In genomic region chr19:8569453-8569863, GRCm38 (mm10) we compare ENCODE assay signal across 8 mouse cellular contexts. TPM values are rescaled to one million over a fixed set of nuclear protein-coding genes. Genes with fewer than 3 reads are reported as not detected.
DNase-seq lines count a peak whose midpoint lies in the region; ATAC-seq lines count a peak whose summit lies in the region.

No protein-coding gene starts in this region.

- H3K27me3 ChIP-seq in heart, embryonic 15.5 days = no peaks in the 10 kb centered on the region
- H3K27me3 ChIP-seq in midbrain, embryonic 13.5 days = no peaks in the 10 kb centered on the region

- 7% methylated on average over 14 of the region's 14 CpGs for WGBS in heart, embryonic 15.5 days
- WGBS in midbrain, embryonic 13.5 days = 5% methylated on average over 14 of the region's 14 CpGs

- no peak overlapping the region for H3K27ac ChIP-seq in heart, embryonic 15.5 days
- H3K27ac ChIP-seq in midbrain, embryonic 13.5 days = no peak overlapping the region

- H3K4me3 ChIP-seq in heart, embryonic 15.5 days = peak overlapping the region; percentile 40
- H3K4me3 ChIP-seq in midbrain, embryonic 13.5 days (replicated peaks) = peak overlapping the region; percentile 31

- ATAC-seq in common myeloid progenitor, adult 5-6 weeks (replicated peaks; ENCODE audit: low read depth, poor library complexity, severe bottlenecking) = peak; percentile 49; the same call in 1 of the 2 replicates
- ATAC-seq in heart, embryonic 15.5 days (replicated peaks; ENCODE audit: insufficient number of reproducible peaks, insufficient read depth, low FRiP score, low read depth) = no peak
- peak; percentile 57 for ATAC-seq in midbrain, embryonic 13.5 days
- no peak for ATAC-seq in CD4-positive, CD25-positive, alpha-beta regulatory T cell, adult 4 months

- H3K4me2 ChIP-seq in heart, embryonic 15.5 days = peak overlapping the region; percentile 68
- peak overlapping the region; percentile 54 for H3K4me2 ChIP-seq in midbrain, embryonic 13.5 days (replicated peaks)

- peak overlapping the region; percentile 41; the same call in 1 of the 2 replicates for H3K9ac ChIP-seq in heart, embryonic 15.5 days
- H3K9ac ChIP-seq in midbrain, embryonic 13.5 days (replicated peaks) = peak overlapping the region; percentile 37; the same call in 1 of the 2 replicates

- peaks cover 15% of the 10 kb centered on the region for H3K4me1 ChIP-seq in heart, embryonic 15.5 days (replicated peaks)
- H3K4me1 ChIP-seq in midbrain, embryonic 13.5 days (replicated peaks) = peaks cover 8% of the 10 kb centered on the region

- no peaks in the 10 kb centered on the region for H3K36me3 ChIP-seq in heart, embryonic 15.5 days
- H3K36me3 ChIP-seq in midbrain, embryonic 13.5 days = no peaks in the 10 kb centered on the region

- H3K9me3 ChIP-seq in heart, embryonic 15.5 days (replicated peaks) = no peaks in the 10 kb centered on the region
- no peaks in the 10 kb centered on the region for H3K9me3 ChIP-seq in midbrain, embryonic 13.5 days

- peak; percentile 52 to 61 for DNase-seq in left cerebral cortex, adult 18-20 months (ENCODE audit: low spot score in 2 of 2)
- DNase-seq in left cerebral cortex, adult 8-10 months (ENCODE audit: low spot score in 2 of 2) = no peak
- DNase-seq in layer of hippocampus, postnatal 10 days (ENCODE audit: low spot score in 2 of 2) = peak; percentile 49 to 72
- peak; percentile 70 for DNase-seq in thymus, postnatal 4 days

RNA-seq across cellular contexts. Expression of gene Slc22a8, which starts 21.6 kb away (rescaled TPM):
- 10 to 100 TPM; 11.9 to 14.0 TPM for total RNA-seq in left cerebral cortex, adult 18-20 months (2021)
- total RNA-seq in left cerebral cortex, adult 8-10 months (2022) = 10 to 100 TPM; 11.5 to 15.9 (median 14.1) TPM
- total RNA-seq in common myeloid progenitor, adult 5-6 weeks (2017) = not detected in 2 replicates
- 0.08 and 0.10 TPM in 2 replicates for polyA plus RNA-seq in heart, embryonic 15.5 days (2015; fragmentation: Nextera tagmentation; extraction: Ambion mirVana)
- 10 to 100 TPM; 20.6 to 21.5 TPM for total RNA-seq in layer of hippocampus, postnatal 10 days (2021)
- polyA plus RNA-seq in midbrain, embryonic 13.5 days (2015; fragmentation: Nextera tagmentation; extraction: Ambion mirVana) = 3.8 and 4.2 TPM in 2 replicates
- polyA plus RNA-seq in CD4-positive, CD25-positive, alpha-beta regulatory T cell, adult 4 months (2017; shearing (Covaris generic)) = under 1 TPM in 1 of 2 experiments, not detected in 1; 0.12 TPM

RNA-seq across cellular contexts. Expression of gene Slc22a6, which starts 48.4 kb away (rescaled TPM):
- 1 to 10 TPM; 9.1 to 9.4 TPM for total RNA-seq in left cerebral cortex, adult 18-20 months (2021)
- total RNA-seq in left cerebral cortex, adult 8-10 months (2022) = 1 to 10 TPM; 6.6 to 8.6 (median 7.8) TPM
- total RNA-seq in common myeloid progenitor, adult 5-6 weeks (2017) = not detected in 2 replicates
- polyA plus RNA-seq in heart, embryonic 15.5 days (2015; fragmentation: Nextera tagmentation; extraction: Ambion mirVana) = not detected in 2 replicates
- 1 to 10 TPM; 3.6 to 4.4 TPM for total RNA-seq in layer of hippocampus, postnatal 10 days (2021)
- polyA plus RNA-seq in midbrain, embryonic 13.5 days (2015; fragmentation: Nextera tagmentation; extraction: Ambion mirVana) = 8.5 and 9.5 TPM in 2 replicates
- polyA plus RNA-seq in CD4-positive, CD25-positive, alpha-beta regulatory T cell, adult 4 months (2017; shearing (Covaris generic)) = not detected

Comparison
In these comparisons a context has a peak if more than half of its experiments do, and no peak if none do; other contexts are left out.
1. DNase-seq: peak in left cerebral cortex, adult 18-20 months (2 of 2), layer of hippocampus, postnatal 10 days (2 of 2) and thymus, postnatal 4 days (single experiment); none in left cerebral cortex, adult 8-10 months (0 of 2).
2. ATAC-seq: peak in common myeloid progenitor, adult 5-6 weeks (single experiment) and midbrain, embryonic 13.5 days (single experiment); none in heart, embryonic 15.5 days (single experiment) and CD4-positive, CD25-positive, alpha-beta regulatory T cell, adult 4 months (single experiment).
3. RNA of gene Slc22a8, which starts 21.6 kb away (total RNA-seq): 20.6 to 21.5 TPM in layer of hippocampus, postnatal 10 days, 11.5 to 15.9 TPM in left cerebral cortex, adult 8-10 months and 11.9 to 14.0 TPM in left cerebral cortex, adult 18-20 months; not detected in common myeloid progenitor, adult 5-6 weeks; every median in the first group is over 10 times any median in the second.